Mouse (Mus musculus) heart, adult 18-20 months (tissue): ENCODE measurements around the gene Vps37d. TPM values are rescaled to one million over a fixed set of nuclear protein-coding genes. Genes with fewer than 3 reads are reported as not detected.
A peak's percentile ranks its signal among the peaks of the same experiment; 100 is the strongest.

Source experiments
- DNase-seq, 2 experiments: peaks; one replicate each; pipeline ENCODE4 v3.0.0; 2021 to 2022; ENCODE audit warnings: mixed read lengths in 1 of 2
- long read RNA-seq, 2 experiments: library from polyadenylated mRNA; stranded (forward); transcript quantifications; one replicate each; pipeline ENCODE4 v2.0.0; 2021
- total RNA-seq, 2 experiments: library from RNA; stranded (reverse); gene quantifications; 2 replicates each; pipeline ENCODE4 v1.2.3; 2021

The Vps37d gene
- under 1 TPM; 0.17 to 0.36 TPM for total RNA-seq
- long read RNA-seq, experiment 1 = 0 reads
- long read RNA-seq, experiment 2 = 0 reads

DNA sequence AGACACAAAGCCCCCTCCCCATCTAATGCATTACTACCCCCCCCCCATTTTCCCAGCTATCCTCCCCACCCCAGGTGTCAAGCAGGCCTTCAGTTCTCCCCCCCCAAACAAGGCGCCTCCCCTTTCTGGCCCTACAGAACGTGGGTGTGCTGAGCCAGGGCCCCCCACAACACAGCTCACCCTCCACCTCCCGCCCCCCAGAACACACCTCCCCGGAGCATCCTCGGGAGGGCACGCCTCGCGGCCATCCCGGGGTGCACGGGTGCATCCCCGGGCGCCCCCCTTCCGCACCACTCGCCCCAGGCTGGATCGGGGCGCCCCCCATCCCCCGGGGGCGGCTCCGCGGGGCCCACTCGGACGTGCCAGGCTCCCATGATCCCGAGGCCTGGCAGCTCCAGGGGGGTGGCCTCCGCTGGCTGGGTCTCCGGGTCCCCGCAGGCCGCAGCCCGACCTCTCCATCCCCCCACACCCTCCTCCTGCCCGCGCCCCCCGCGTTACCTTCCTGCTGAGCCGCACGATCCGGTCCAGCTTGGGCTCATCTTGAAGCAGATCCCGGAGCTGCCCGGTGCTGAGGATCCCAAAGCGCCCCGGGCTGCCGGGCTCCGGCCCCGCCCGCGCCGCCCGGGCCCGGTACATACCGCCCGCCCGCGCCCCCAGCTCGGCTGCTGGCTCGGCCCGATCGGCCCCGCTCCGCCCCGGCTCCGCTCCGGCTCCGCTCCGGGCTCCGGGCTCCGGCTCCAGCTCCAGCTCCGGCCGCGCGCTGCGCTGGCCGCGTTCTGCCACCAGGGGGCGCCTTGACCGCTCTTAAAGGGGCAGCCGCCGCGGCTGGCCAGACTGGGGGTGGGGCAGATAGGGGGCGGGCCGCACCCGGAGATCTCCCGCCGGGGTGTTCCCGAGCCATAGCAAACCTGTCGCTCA lies at the start of gene Vps37d:
Vps37d (minus strand) TSS at position 703 of the 918 bp plus-strand sequence.
- DNase-seq = peak; percentile 91 to 96

DNA sequence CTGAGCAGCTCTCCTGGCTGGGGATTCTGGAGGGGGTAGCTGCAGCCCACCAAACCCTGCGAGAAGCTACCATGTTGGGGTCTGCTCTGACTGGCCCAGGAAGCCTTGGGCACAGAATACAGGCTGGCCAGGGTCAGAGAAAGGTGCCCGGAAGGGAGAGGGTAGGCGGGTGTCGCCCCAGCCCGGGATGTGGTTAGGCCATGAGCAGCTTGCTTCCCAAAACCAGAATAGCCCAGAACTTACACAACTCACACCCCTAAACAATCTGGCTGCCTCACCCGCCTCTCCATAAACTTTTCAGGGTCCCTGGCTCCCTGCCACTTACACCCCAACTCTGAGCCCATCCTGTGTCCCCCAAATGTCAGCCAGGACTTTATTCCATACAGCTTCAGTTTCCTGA lies 49.6 kb upstream of the Vps37d start:
- no peak for DNase-seq

DNA sequence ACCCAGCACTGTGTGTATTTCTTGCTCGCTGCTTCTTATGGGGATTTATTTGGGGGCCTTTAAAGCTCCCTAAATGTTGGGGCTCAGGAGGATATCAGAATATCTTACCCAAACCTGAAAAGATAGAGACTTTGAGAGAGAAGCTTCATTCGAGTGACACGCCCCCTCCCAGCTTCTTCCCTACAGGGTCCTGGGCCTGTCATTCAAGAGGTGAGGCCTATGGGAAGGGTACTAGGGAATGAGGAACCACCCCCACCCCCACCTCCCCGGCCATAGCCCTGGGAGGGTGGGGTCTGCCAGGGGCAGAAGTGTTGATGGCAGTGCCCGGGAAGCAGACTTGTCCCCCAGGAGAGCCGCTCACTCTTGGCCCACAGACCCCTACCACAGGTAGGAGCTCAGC lies 48.1 kb upstream of the Vps37d start:
- DNase-seq = no peak

DNA sequence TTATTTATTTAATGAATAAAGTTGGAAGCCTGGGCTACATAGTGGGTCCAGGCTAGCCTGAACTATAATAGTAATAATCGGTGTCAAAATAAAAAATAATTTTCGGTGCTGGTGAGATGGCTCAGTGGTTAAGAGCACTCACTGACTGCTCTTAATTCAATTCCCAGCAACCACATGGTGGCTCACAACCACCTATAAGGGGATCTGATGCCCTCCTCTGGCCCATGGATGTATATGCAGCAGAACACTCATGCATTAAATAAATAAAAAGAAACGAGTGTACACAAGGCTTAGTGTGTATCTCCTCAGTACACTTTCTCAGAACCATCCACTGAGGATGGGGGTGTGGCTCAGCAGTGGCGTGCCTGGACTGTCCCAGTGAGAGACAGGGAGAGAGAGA lies 42.7 kb upstream of the Vps37d start:
- DNase-seq = no peak

DNA sequence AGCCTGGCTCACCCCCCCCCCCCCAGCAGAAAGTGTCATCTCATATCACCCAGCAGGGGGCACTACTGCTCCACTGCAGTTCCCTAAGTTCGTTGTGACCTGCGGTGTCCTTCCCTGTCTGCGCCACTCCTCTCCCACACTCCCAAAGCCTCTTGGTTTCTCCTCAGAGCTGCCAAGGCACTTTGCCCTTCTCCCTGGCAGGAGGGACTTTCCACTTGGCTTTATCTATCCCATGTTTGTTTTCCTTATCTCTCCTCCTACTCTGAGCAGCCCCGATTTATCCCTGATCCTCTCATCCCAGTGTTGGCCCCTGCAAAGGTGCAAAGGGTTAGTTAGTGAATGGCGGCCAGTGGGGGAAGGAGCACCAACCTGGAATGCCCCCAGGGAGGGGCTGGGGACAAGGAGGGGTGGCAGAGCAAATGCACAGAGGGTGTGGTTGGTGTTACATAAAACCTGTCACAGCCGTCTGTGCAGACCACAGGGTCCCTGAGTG lies 40.6 kb upstream of the Vps37d start:
- peak; percentile 66 to 76 for DNase-seq

DNA sequence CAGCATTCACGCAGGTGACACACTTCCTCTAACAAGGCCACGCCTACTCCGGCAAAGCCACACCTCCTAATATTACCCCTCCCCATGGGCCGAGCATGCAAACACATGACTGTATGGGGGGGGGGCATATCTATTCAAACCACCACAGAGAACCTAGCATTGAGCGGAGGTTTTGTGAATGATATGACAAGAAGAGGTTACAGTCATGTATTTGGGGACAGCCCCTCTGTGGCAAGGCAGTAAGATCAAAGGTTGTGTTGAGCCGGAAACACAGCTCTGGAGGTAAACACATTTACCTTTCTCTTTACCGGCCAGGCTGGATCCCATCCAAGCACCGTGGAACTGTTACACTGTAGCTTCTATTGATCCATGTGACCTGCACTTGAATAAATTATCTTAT lies 37.2 kb upstream of the Vps37d start:
- DNase-seq = no peak

DNA sequence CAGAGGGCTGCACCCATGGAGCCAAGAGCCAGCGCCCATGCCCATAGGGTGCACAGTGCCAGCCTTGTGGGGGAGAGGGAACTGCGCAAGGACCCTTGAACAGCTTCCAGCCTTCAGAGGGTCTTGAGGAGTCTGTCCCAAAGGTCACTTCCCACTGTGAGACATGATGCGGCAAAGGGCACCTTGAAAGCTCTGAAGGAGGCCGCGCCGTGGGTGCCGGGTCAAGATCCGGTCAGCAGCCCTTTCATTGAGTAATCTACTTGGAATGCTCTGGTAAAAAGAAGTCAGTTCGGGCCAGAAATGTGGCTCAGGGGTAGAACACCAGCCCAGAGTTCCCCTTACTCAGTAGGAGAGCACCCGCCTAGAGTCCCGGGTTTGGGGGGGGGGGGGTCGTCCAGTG lies 35.7 kb upstream of the Vps37d start:
- DNase-seq = no peak

DNA sequence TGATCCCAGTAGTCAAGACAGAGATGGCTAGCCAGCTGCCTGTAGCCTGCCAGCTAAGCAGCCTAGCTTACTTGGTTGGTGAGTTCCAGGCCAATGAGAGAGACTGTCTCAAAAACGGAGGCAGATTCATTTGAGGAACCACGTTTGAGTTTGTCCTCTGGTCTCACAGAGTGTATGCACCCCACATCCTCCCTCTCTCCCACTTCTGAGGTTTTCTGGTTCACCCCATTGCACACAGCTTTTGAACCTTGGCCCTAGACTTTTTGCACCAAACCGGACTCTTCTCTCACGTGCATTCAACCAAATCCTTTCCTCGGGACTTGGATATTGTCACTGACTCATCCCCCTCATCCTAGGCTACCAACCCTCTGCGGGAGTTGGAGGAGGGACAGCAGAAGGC lies 31.9 kb upstream of the Vps37d start:
- no peak for DNase-seq

DNA sequence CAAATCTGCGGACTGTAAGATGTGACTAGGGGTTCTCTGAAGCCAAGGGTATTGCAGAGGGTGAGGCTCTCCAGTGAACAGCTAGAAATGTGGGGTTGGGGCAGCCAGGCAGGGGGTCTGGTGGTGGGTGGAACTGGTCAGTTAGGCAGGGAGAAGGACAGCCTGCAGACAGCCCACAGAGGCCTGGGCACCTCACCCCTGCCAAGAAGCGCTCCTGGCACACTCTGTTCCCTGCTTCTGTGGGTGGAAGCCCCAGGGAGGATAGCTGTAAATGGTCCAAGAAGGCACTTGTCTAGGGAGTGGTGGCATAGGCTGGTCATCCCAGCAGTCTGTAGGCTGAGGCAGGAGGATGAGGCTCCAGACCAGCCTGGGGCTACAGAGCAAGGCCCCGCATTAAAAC lies 31.4 kb upstream of the Vps37d start:
- peak in 1 of 2 experiments; percentile 36 for DNase-seq

DNA sequence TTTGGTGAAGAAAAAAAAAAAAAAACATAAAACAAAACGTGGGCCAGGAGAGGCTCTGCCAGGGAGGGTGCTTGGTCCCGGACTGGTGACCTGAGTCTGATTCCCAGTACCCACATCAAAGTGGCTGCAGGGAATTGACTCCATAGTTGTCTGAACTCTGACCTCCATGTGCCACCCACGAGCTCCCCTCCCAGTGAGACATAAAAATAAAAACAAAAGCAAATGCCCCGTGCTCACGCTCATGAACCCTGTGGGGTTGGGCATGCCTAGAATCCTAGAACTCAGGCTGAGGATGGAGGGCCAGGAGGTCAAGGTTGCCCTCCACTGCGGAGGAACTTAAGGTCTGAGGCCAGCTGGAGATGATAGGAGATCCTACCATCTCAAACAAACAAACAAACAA lies 31.0 kb upstream of the Vps37d start:
- peak in 1 of 2 experiments; percentile 18 for DNase-seq

DNA sequence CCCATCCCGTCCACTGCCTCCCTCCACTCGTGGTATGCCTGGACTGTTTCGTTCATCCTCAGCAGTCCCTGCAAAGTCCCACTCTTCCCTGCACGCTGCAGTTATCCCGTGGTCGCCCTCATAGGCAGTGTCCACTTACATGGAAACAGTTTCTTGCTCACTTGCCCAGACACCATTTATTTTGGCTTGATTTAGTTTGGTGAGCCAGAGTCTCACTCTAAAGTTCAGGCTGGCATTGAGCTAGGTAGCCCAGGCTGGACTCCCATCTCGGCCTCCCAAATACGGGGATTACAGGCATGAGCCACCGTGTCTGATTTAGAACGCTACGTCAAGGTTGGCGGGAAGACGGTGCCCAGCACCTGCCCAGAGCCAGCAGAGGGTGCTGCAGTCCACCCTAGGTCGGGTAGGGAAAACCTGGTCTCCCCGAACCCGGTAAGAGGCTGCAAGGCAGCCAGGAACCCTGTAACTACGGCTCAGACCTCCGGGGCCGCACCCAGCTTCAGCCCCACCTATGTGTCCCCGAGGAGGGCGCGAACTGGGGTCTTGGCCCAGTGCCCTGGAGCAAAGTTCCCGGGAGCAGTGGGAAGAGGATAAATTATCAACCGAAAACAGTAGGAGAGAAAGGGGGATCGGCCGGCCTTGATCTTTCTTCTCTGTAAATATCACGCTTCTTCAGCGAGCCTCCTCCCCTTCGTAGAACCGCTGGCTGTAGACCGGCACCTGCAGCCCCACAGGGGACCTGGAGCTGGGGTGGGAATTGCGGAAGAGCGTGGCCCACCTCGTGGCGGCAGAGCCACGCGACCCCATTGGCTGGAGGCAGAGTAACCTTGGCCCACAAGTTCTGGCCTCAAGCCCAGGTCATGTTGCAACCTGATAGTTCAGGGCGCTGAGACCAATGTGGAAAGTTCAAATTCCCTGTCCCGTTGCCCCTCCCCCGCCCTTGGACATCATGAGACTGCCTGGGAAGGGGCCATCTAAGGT lies 29.7 kb upstream of the Vps37d start:
- DNase-seq = peak; percentile 78 to 88

DNA sequence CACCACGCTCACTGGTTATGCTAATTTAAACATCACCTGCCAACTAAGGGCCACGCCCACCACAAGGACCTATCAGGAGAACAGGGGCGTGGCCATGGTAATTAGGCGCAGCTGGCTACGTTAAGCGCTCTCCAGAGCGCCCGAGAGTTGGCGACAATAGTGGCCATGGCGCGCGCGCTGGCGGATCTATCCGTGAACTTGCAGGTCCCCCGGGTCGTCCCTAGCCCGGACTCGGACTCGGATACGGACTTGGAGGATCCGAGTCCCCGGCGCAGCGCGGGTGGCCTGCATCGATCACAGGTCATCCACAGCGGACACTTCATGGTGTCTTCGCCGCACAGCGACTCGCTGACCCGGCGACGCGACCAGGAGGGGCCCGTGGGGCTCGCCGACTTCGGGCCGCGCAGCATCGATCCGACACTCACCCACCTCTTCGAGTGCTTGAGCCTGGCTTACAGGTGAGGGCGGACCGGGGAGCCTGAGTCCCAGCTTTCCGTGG lies 28.7 kb upstream of the Vps37d start:
- peak; percentile 87 to 90 for DNase-seq

DNA sequence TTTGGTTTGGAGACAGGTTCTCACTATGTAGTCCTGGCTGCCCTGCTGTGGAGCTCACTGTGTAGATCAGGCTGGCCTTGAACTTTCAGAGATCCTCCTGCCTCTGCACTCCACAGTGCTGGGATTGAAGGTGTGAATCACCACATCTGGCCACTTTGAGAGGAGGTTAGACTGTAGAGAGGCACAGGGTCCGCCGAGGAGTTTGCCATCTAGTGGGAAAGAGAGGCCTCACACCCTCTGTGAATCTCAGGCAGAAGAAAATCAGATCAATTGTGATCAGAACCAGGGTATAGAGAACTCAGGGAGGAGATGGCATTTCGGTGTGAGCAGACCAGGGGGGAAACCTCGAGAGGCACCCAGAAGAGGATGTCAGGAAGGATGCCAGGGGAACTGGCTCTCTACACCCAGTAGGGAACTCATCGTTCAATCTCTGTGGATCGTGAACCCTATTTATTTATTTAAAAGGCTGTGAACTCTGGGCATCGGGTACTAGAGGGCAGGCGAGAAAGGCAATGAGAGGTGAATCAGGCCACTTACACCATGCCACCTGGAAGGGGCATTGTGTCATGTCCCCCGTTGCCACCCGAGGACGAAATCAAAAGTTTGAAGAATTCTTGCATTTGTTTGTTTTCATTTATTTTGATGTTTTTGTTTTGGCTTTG lies 26.1 kb upstream of the Vps37d start:
- DNase-seq = no peak

DNA sequence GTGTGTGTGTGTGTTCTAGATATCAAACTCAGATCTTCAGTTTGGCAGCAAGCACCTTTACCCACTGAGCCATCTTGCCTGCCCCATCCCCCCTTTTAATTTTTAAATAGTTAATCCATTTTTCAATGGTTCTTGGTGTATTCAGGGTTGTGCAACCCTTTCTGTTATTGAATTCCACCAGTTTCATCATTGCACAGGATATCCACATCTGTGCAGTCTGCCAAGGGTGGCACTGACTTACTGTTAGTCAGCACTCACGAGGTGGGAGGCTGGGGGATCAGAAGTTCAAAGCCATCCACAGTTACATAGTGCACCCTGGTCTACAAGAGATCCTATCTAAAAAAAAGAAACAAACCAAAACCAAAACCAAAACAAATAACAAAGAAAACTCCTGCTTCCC lies 22.9 kb upstream of the Vps37d start:
- DNase-seq = no peak

DNA sequence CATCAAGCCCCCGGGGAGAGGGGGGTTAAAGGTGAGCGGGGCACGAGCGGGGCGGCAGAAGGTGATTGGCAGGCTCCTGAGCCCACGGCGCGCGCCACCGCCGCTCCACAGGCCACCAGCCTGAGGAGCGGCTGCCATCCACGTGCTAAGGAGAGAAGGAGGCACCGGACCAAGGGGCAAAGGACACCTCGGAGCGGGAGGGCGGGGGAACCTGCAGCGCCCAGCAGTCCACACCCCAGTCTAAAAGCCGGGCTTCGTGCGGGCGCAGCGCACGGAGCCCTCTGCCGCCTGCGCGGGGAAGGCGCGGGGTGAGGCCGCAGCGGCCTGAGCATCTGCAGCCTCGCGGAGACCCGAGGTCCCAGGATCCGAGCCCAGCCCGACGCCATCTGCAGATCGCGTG lies 11.6 kb upstream of the Vps37d start, which contains the start of gene Mlxipl:
Mlxipl (plus strand) TSS at position 238 of the 400 bp plus-strand sequence.
- no peak for DNase-seq

DNA sequence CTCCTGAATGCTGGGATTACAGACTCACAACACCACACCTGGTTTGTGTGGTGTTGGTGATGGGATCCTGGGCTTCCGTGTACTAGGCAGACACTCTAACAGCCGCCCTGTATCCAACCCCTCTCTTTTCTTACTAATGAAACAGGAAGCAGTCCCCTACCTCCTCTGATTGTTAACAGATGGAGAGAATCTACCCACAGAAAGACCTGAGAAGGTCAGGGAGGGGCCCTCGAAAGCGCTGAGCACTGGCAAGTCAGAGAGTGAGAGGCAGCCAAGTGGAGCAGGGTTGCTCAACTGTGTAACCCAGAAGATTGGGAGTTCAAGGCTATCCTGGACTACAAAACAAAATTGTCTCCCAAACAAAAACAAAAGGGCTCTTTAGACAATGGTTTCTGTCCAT lies 8.8 kb upstream of the Vps37d start:
- DNase-seq = no peak

DNA sequence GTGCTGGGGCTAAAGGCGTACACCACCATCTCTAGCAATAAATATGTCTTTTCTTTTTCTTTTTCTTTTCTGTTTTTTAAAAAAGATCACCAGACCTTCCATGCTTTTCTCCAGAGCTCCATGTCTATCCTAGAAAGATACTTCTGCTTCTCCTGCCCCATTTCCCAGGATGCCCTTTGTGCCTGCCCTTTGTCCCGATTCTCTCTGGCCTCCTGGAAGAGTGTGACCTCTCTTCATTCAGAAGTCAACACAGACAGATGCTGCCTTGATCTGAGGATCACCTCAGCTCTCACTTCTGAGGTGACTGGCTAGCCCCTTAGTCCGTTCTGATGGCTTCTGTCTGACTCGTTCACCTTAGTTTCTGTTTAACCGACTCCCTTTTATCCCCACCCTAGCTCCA lies 2.5 kb upstream of the Vps37d start:
- DNase-seq = no peak

DNA sequence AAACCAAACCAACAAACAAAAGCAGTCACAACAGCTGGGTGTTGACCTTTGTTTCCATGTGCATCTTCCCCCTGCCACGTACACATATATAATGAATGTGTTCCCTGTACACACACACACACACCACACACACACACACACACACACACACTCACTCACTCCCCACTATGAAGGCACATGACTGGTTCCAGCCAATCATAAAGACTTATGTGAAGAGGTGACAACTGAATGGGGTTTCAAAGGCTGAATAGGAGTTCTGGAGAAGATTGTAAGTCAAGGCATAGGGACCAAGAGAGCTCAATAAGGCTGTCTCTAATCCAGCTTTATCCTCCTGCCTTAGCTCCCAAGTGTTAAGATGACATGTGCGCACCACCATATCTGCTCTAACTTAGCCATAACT lies 1.5 kb upstream of the Vps37d start:
- DNase-seq = no peak

DNA sequence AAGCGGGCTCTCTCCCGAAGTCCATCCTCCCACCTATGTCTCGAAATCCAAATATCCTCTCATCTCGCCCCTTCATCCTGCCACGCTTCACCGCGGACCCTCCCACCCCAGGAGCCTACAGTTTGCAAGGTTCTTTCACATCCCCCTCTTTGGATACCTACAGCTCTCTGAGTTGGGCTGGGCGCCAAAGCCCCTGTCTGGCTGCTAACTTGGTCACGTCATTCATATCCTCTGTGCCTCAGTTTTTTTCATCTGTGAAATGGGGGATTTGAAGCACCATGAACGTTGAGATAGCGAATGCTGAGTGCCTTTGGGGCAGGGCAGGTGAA lies 380 bp upstream of the Vps37d start:
- DNase-seq = no peak

DNA sequence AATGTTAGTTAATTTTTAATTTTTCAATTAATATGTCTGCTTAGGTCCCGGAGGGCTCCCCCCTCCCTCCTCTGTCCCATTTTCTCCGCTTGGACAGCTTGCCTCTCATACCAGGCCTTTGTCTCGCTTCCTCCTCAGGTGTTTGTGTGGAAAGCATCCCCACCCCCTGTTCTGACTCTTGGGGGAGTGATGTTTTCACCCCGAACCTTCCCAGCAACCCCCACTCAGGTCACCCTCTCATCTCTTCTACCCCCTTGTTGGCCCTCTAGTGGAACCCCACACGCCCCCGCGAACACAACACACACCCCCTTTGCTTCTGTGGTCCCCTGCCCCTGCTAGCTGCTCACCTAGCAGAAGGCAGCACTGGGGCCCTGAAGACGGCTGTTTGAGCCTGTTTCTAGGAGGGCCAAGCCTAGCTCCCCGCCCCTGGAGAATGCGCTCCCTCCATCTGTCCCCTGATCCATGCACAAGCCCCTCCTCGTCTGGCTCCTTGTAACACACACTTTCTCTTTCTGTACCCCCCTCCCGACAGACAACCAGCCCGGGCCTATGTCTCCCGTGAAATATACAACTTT lies 1.0 kb downstream of the Vps37d start:
- DNase-seq = peak; percentile 18 to 20

DNA sequence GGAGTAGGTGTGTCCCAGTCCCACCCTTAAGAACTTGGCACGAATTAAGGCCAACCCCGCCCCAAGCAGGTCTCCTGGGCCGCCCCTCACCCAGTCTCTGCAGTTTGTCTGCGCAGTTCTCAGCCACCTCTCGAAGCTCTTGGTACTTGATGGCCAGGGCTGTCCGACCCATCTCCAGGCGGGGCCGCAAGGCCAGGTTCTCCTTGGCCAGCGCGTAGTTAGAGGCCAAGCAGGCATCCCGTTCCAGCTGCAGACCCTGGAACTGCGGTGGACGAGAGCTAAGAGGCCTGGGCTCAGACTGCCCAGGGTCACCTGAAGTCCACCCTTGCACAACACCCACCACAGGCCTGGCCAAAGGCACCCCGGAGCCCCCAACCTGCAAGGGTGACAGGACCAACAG lies 1.7 kb downstream of the Vps37d start:
- no peak for DNase-seq

DNA sequence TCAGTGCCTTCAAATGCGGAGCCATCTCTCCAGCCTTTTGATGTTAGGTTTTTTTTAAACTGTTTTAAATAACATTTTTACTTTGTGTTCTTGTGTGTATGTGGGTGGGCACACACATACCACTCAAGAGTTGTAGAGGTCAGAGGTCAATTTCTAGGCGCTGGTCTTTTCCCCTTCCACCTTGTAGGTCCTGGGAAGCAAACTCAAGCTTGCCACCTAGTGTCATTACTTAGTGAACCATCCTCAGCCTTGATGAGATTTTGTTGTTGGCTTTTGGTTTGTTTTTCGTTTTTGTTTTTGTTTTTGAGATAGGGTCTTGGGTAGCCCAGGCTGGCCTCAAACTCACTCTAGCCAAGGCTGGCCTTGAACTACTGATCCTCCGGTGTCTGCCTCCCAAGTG lies 2.4 kb downstream of the Vps37d start:
- no peak for DNase-seq
